Mouse (Mus musculus) embryonic stem cell, embryonic (primary cell): ENCODE results near the gene Hspa8.
"Not testable (repeated sequence)": the region's sequence is repeated elsewhere in the genome, so short reads cannot be mapped to it uniquely, and the experiment has no call there.

Experiments used
- CTCF ChIA-PET, 4 experiments: fragments of 300-600 bp in 2 of 4; fragments of 350-600 bp in 2 of 4; sonication (Branson Sonifier 250); formaldehyde crosslinking; loops; one replicate each; lab custom pipeline; 2022; ENCODE audit warnings: inconsistent platforms in 2 of 4; lab: Charles Lee
- POLR2A ChIA-PET, 4 experiments: fragments of 300-600 bp in 2 of 4; fragments of 350-600 bp in 2 of 4; sonication (Branson Sonifier 250); formaldehyde crosslinking; loops; one replicate each; lab custom pipeline; 2022; ENCODE audit warnings: antibody characterized with exemption in 4 of 4, inconsistent platforms in 1 of 4; lab: Charles Lee

Gene Hspa8

GRCm38 (mm10) chr9:40776459-40777248 is 24.1 kb upstream of the Hspa8 start:
- CTCF ChIA-PET: interaction anchor here in 2 of 4 experiments (0.6 kb wide), 2 partner anchors 19 to 93 kb away, joined by 3 to 4 read pairs; no protein-coding TSS in a partner anchor
- POLR2A ChIA-PET: interaction anchor here (0.6 to 15.8 kb wide), 22 partner anchors 8 to 1683 kb away, joined by 3 to 346 read pairs (median 4); partner anchors contain the start of gene Hspa8 (in 4 of the 4)

- ChIA-PET CTCF (interaction anchor here in 1 of 4 experiments (1.0 kb wide), 1 partner anchor 10 kb away, joined by 3 read pairs; no protein-coding TSS in a partner anchor), POLR2A (interaction anchor here (0.6 to 9.0 kb wide), 17 partner anchors 11 to 540 kb away, joined by 3 to 461 read pairs (median 29); partner anchors contain the start of gene Hspa8 (in 3 of the 4))
Observed at GRCm38 (mm10) chr9:40780111-40780510, 20.7 kb upstream of the Hspa8 start.

GRCm38 (mm10) chr9:40780892-40781725 is 19.7 kb upstream of the Hspa8 start:
- ChIA-PET POLR2A (interaction anchor here (0.6 to 9.0 kb wide), 33 partner anchors 10 to 541 kb away, joined by 3 to 461 read pairs (median 8); partner anchors contain the start of gene Hspa8 (in 4 of the 4)), CTCF (interaction anchor here in 3 of 4 experiments (0.6 to 1.2 kb wide), 6 partner anchors 9 to 702 kb away, joined by 3 to 4 read pairs (median 3); no protein-coding TSS in a partner anchor)

- POLR2A ChIA-PET: interaction anchor here (0.6 to 9.0 kb wide), 34 partner anchors 9 to 542 kb away, joined by 3 to 461 read pairs (median 9); partner anchors contain the start of gene Hspa8 (in 4 of the 4)
- CTCF ChIA-PET: interaction anchor here in 3 of 4 experiments (0.7 to 1.2 kb wide), 7 partner anchors 8 to 703 kb away, joined by 3 to 4 read pairs (median 3); no protein-coding TSS in a partner anchor
Observed at GRCm38 (mm10) chr9:40781726-40782581, 18.8 kb upstream of the Hspa8 start.

- CTCF ChIA-PET: interaction anchor here (0.6 to 1.0 kb wide), 10 partner anchors 10 to 572 kb away, joined by 3 to 12 read pairs (median 3); no protein-coding TSS in a partner anchor
Observed at GRCm38 (mm10) chr9:40783641-40784373, 17.0 kb upstream of the Hspa8 start.

GRCm38 (mm10) chr9:40784374-40784967 is 16.3 kb upstream of the Hspa8 start:
- POLR2A ChIA-PET: interaction anchor here (0.6 to 9.0 kb wide), 30 partner anchors 6 to 1313 kb away, joined by 3 to 461 read pairs (median 7); partner anchors contain the start of gene Hspa8 (in 4 of the 4)
- CTCF ChIA-PET: interaction anchor here (0.6 to 1.0 kb wide), 6 partner anchors 17 to 279 kb away, joined by 3 to 12 read pairs (median 4); no protein-coding TSS in a partner anchor

More at GRCm38 (mm10) chr9:40783641-40784373, 17.0 kb upstream of the Hspa8 start:
- POLR2A ChIA-PET: interaction anchor here (0.5 to 9.0 kb wide), 33 partner anchors 7 to 1314 kb away, joined by 3 to 461 read pairs (median 6); partner anchors contain the start of gene Hspa8 (in 4 of the 4)

GRCm38 (mm10) chr9:40785452-40785851 is 15.3 kb upstream of the Hspa8 start:
- ChIA-PET CTCF (interaction anchor here in 1 of 4 experiments (0.8 kb wide), 1 partner anchor 28 kb away, joined by 4 read pairs; no protein-coding TSS in a partner anchor), POLR2A (interaction anchor here (0.7 to 9.0 kb wide), 13 partner anchors 8 to 168 kb away, joined by 3 to 461 read pairs (median 20); partner anchors contain the start of gene Hspa8 (in 3 of the 4))

GRCm38 (mm10) chr9:40786820-40787219 is 14.0 kb upstream of the Hspa8 start:
- CTCF ChIA-PET: not testable (repeated sequence)
- POLR2A ChIA-PET: interaction anchor here in 3 of 4 experiments (0.7 to 15.2 kb wide), 7 partner anchors 8 to 547 kb away, joined by 3 to 461 read pairs (median 178); partner anchors contain the start of gene Hspa8 (in 2 of the 3)

GRCm38 (mm10) chr9:40791864-40792633 is 8.7 kb upstream of the Hspa8 start:
- ChIA-PET CTCF (interaction anchor here in 1 of 4 experiments (0.8 kb wide), 1 partner anchor 13 kb away, joined by 6 read pairs; no protein-coding TSS in a partner anchor), POLR2A (interaction anchor here (0.6 to 15.2 kb wide), 22 partner anchors 8 to 820 kb away, joined by 3 to 461 read pairs (median 8); partner anchors contain the start of gene Hspa8 (in 4 of the 4))

- CTCF ChIA-PET: interaction anchor here in 2 of 4 experiments (0.5 to 1.7 kb wide), 3 partner anchors 10 to 36 kb away, joined by 3 to 8 read pairs (median 3); no protein-coding TSS in a partner anchor
Observed at GRCm38 (mm10) chr9:40793581-40793980, 7.2 kb upstream of the Hspa8 start.

GRCm38 (mm10) chr9:40794251-40794650 is 6.5 kb upstream of the Hspa8 start:
- ChIA-PET CTCF (interaction anchor here in 2 of 4 experiments (0.5 to 1.7 kb wide), 4 partner anchors 11 to 178 kb away, joined by 3 to 8 read pairs (median 3); no protein-coding TSS in a partner anchor), POLR2A (interaction anchor here (0.5 to 15.2 kb wide), 43 partner anchors 5 to 600 kb away, joined by 3 to 461 read pairs (median 4); partner anchors contain the start of genes Clmp (in 1 of the 4) and Hspa8 (in 1 of the 4))

More at GRCm38 (mm10) chr9:40793581-40793980, 7.2 kb upstream of the Hspa8 start:
- POLR2A ChIA-PET: interaction anchor here (0.5 to 15.2 kb wide), 24 partner anchors 6 to 554 kb away, joined by 3 to 461 read pairs (median 8); partner anchors contain the start of gene Hspa8 (in 2 of the 4)

GRCm38 (mm10) chr9:40794926-40795325 is 5.9 kb upstream of the Hspa8 start:
- ChIA-PET POLR2A (interaction anchor here (0.5 to 15.2 kb wide), 43 partner anchors 9 to 1395 kb away, joined by 3 to 461 read pairs (median 4); partner anchors contain the start of gene Clmp (in 1 of the 4)), CTCF (interaction anchor here in 1 of 4 experiments (1.7 kb wide), 1 partner anchor 37 kb away, joined by 8 read pairs; no protein-coding TSS in a partner anchor)

- POLR2A ChIA-PET: interaction anchor here in 3 of 4 experiments (0.5 to 15.2 kb wide), 29 partner anchors 8 to 1395 kb away, joined by 3 to 461 read pairs (median 5); no protein-coding TSS in a partner anchor
- CTCF ChIA-PET: no interaction called here
Observed at GRCm38 (mm10) chr9:40795562-40795961, 5.2 kb upstream of the Hspa8 start.

GRCm38 (mm10) chr9:40796054-40796453 is 4.7 kb upstream of the Hspa8 start:
- ChIA-PET POLR2A (interaction anchor here in 3 of 4 experiments (0.6 to 15.2 kb wide), 17 partner anchors 8 to 556 kb away, joined by 3 to 461 read pairs (median 19); no protein-coding TSS in a partner anchor), CTCF (interaction anchor here in 1 of 4 experiments (0.8 kb wide), 1 partner anchor 39 kb away, joined by 3 read pairs; no protein-coding TSS in a partner anchor)
